Mouse (Mus musculus) kidney, adult 9 months (tissue): ENCODE measurements around the gene Parp9.
A peak's percentile ranks its signal among the peaks of the same experiment; 100 is the strongest.
"Not testable (repeated sequence)": the region's sequence is repeated elsewhere in the genome, so short reads cannot be mapped to it uniquely, and the experiment has no call there.

Experiments used
- DNase-seq: peaks from one replicate; pipeline ENCODE4 v3.0.0; 2022

The Parp9 gene

DNA sequence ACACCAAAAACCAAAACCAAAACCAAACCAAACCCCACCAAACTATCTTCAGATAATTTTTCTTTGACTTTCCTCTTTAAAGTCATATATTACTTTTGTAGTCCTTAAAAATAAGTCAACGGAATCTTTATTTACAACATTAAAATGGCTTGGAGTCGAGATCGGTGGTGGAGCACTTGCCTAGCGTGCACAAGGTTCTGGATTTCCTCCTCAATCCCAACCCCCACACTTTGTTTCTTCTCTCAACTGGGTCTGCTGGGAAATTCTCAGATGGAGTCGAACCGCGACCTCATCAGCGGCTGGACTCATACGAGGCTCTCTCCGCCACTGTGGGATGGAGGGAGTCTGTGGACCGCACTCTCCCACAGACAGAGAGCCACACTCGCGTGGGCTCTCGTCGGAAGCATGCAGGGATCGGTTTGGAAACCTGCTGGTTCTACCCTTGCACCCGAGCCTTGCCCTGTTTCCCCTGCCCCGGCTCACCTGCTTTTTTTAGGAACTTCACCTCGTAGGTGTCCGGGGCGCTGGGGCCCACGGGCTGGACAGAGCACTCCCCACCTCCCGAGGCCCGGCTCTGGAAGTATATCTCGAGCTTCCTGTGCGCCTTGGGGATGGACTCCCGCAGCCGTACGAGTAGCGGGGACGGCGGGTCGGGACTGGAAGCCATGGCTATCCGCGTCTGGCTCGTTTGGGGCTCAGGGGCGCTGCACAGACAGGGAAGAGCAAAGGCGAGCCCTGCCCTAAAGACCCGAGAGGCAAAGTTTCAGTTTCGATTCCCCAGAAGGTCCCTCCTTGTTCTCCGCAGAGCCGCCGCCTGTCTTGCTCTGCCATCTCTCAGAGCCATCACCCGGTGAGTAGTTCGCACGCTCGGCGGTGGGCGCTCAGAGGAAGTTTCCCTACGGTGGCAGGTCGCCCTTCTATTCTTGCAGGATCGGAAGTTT, at the start of gene Parp9, which contains the start of gene Dtx3l:
Parp9 (plus strand) TSS at position 260 of the 941 bp plus-strand sequence.
Dtx3l (minus strand) TSS at position 941 of the 941 bp plus-strand sequence.
- peak; percentile 67 for DNase-seq

DNA sequence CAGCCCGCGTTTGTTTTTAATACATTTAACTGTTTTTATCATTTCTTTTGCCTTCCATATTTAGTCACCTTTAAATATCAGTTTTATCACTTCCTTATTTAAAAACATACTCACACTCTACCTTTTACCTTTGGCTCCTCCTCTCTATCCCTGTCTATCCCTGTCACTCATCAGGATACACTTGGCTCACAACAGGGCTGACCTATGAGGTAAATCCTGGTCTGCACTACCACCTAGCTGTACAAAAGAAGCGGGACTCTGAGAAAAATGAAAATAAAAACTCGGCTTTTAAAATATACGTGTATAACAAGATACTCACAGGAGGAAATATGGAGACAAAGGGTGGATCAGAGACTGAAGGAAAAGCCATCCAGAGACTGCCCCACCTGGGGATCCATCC, 49.4 kb upstream of the Parp9 start:
- DNase-seq, result no peak

GRCm38 (mm10) chr16:35890645-35891044, 47.6 kb upstream of the Parp9 start:
- no peak for DNase-seq

GRCm38 (mm10) chr16:35891603-35892002, 46.7 kb upstream of the Parp9 start:
- not testable (repeated sequence) for DNase-seq

- no peak for DNase-seq
These were observed 43.3 kb upstream of the Parp9 start for GRCm38 (mm10) chr16:35894997-35895396.

DNA sequence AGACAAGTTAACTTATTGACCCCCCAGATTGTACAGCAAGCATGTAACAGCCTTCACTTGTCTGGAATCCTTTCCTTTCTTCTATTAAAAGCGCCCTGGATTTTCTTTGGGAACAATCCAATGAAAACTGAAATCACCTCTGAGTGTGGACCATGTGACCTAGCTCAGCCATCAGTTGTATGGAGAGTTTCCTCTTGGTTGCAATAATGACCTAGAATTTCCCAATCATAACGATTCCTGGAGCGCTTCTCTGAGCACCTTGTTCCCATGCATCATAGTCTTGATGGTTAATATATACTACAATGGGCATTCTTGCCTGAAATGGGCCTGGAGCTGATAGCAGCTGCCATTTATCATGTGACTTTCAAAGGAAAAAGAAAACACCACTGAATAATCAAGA, 37.7 kb upstream of the Parp9 start:
- no peak for DNase-seq

- DNase-seq, result no peak
These were observed 35.1 kb upstream of the Parp9 start for GRCm38 (mm10) chr16:35903014-35903640.

DNA sequence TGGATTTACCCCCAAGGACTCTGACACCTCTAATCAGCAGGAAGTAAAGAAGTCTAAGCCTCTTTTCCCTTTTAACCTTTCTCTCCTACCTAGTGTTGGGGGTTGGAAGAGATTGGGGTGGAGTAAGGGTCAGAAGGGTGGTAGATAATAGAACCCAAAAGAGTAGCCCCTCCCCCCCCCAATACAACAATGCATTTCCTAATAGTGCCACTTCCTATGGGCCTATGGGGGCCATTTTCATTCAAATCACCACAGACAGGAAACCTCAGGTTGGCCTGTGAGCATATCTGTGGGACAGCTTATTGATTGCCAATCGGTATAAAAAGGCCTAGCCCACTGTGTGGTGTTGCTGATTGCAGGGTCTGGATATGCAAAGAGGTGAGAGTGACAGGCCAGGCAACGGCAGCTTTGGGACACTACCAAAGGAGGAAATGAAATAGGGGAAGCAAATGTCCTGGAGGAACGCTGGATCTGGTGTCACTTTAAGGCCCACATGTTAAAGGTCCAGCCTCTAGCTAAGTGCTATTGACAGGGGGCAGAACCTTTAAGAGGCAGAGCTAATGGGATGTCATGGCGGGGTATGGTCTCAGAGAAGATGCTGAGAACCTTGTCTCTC, 34.0 kb upstream of the Parp9 start:
- no peak for DNase-seq

- no peak for DNase-seq
These were observed 32.9 kb upstream of the Parp9 start for GRCm38 (mm10) chr16:35905355-35905754.

DNA sequence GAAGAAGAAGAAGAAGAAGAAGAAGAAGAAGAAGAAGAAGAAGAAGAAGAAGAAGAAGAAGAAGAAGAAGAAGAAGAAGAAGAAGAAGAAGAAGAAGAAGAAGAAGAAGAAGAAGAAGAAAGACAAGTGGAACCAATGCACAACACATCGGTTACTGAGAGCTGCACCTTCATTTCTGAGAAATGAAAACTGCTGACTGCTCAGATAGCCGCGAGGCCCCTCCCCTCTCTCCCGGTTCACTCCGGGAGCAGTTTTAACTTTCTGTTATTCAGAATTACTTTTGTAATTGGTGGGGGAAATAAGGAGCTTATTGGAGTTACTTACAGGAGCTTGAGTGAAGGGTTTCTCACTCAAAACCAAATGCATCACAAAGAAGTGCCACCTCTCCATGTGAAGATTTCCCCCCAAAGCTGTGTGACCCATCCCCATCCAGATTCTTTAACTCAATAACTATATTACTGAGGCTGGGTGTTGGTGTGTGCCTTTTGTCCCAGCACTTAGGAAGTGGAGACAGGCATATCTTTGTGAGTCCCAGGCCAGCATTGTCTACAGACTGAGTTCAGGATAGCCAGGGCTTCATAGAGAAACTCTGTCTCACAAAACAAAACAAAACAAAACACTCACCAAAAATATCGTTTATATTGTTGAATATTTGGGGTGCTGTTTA, 32.3 kb upstream of the Parp9 start:
- DNase-seq, result no peak

GRCm38 (mm10) chr16:35906887-35907286, 31.4 kb upstream of the Parp9 start:
- peak; percentile 75 for DNase-seq

DNA sequence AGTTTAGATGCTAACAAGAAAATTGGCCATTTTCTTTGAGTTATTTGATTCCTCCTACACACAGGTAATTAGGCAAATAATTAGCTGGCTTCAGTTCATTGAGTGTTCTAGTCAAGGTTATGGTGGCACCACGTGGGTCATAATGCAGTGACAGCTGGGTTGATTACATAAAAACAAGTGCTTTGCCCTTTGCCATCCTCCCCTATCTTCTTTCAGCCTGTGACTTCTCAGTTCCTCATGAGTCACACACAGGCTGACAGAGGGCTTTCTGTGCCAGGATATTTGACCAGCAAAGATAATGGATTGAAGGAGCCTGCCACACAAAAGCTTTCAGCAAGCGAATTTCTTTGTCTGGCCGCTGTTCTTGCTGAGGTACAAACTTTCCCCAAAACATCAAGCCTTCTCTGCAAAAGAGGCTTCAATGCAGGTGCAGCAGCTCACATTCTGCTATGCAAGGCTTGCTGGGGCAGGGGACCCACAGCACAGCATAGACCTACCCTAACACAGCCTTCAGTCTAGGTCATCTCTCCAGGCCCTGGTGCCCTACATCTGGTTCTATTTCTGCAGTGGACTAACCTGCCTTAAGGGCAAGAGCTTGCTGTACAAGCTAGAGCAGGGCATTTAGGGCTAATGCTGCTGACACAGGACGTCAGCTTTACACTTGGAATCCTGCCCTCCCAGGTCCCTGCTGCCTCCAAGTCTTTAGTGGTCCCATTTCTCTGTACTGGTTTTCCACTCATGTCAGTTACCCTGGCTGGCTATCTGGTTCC, 30.7 kb upstream of the Parp9 start:
- DNase-seq, result peak; percentile 67

DNA sequence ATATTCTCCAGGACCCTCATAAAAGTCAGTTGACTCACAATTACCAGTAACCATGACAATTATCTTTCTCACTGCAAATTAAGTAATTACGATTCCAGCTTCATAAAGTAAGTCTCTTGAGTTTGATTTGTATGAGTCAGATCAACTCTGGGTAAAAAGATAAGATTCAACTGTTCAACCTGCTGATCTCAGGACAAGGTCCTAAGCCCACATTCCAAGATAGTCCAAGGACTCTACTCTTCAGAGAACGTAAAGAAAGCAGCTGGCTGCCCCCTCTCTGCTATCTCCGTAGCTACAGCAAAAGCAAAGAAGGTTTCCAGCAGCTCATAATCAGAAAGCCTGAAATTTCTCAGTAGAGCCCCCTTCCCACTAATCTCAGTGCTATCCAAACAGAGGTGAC, 26.8 kb upstream of the Parp9 start:
- DNase-seq, result no peak

DNA sequence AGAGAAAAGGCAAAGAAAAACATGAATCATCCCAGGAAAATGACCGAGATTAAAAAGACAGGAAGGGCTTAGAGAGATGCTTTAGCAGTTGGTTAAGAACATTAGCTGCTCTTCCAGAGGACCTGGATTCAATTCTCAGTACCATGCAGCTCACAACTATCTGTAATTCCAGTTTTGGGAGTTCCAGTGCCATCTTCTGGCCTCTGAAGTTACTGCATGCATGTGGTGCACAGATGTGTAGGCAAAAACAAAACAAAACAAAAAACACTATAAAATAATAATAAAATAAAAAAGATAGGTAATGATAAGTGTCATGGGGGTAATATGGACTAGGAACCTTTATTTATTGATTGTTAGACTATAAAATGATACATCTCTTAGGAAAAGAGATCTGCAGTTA, 24.7 kb upstream of the Parp9 start:
- peak; percentile 35 for DNase-seq

DNA sequence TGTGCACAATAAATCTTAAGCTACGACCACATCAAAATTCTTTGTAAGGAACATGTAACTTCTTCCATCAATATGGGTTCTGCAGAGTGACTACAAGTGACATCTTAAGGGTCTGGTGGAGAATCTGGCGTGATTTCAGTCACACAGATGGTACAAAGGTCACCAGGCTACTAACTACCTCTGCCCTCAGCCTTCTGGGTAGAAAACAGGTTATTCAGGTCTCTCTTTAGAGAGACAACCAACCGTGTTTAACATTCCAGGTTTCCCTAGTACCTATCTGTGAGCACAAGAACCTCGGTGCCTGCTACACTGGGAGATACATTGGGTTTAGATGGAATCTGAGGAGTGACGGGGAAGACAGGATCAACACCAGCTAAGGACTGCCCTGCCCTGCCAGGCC, 24.0 kb upstream of the Parp9 start:
- peak; percentile 70 for DNase-seq

DNA sequence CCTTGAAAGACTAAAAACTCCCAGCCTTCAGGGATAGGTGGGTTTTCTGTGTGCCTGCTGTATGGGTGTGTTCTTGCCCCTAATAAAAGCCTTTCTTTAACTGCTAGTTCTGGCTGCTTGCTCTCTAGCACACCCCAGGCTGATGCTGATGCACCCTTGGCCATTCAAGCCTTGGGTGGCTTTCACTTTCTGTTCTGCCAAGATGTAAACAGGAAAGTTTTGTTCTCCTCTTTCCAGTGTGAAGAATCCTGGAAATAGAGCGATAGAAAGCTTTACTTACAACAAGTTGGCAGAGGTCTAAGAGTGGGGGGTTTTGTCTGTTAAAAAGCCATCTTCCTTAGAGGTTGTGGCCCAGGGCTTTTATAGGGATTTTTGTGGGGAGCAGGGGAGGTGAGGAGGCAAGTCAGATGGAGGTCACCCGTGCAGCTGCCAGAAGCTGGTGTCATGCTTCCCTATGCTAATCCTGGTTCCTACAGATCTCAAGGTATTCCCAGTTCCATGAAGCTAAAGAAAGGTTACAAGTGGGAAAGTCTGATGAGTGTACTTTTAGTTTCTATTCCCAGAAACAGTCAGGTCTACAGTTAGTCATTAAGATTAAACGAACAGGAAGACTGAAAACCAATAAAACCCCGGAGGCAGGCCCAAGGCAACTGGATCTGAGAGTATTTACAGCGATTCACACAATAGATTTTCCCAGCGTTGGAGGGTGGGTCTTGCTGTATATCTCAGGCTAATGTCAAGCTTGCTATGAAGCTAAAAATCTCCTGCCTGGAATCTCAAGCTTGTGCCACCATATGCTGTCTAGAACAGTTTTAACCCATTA, 19.3 kb upstream of the Parp9 start:
- DNase-seq, result peak; percentile 23

DNA sequence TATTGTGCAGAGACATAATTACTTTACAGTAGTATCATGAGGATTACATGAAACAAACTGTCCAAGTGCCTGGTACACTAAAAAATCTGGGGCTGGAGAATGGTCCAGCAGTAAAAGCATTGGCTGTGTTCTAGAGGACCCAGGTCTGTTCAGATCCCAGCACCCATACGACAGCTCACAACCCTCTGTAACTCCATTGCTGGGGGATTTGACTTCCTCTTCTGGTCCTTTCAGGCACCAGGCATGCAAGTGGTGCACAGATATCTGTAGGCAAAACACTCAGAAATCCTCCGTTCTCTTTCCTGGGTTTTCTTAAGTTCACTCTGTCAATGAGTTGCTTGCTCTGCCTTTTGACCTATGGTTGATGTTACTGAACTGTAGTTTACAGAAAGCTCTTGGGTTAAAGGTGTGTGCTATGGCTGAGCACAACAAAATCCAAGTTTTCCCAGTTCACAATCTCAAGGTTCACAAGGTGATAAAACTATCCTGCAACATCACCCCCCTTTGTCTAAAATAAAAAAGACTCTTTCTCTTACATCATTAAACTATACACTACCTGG, 16.5 kb upstream of the Parp9 start:
- peak; percentile 70 for DNase-seq

DNA sequence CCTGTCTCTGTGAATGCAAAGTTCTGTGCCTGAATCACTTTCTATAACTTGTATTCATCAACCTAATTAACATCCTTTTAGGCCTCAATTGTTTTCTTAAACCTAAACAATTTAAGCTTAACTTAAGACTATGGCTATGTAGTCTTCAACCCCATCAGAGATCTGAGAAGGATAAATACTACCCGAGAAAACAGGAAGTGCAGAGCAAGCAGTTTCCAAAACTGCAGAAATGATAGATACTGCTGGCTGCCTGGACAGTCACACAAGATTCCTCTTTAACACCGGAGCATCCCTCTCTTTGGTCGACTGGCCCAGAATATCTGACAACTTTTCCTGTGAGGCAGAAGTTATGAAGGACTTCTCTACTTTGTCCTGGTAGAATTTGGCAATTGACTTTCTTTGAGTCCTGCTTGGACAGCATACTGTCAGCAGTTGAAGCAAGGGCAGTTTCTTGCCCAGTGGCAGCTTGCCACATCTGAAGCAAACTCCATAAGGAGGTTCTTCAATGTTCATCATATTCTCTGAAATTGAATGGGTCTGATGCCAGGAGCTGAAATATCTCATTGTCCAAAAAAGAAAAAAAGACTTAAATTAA, 15.9 kb upstream of the Parp9 start:
- no peak for DNase-seq

DNA sequence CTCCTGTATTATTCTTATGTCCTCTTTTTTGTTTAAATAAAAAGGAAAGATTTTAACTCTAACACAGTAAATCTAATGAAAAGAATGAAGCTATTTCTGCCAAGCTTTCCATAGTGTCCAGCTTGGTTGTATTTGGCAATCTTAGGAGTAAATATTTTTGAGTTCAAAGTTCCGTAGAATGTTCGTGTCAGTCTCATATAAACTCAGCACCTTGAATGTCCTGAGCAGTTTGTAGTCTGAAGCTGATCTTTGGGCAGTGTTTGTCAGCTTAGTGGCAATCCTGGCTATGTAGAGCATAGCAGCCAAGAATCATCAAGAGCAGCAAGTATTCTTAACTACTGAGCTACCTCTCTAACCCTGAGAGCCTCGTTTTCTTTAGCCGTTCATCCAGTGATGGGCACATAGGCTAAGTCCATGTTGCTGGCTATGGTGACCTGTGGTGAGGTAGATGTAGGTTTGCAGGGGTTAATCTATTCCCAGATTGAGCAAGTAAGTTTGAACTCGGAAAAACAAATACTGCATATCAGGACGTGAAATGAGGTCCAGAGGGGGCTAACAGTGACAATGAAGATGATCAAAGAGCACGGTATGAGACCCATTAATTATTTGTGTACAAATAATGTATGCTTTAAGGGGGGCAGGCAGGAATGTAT, 14.6 kb upstream of the Parp9 start:
- DNase-seq, result no peak

- DNase-seq, result no peak
These were observed 13.9 kb upstream of the Parp9 start for GRCm38 (mm10) chr16:35924341-35924740.
